Mouse (Mus musculus): ENCODE results near the gene Otub2.
"Not testable (repeated sequence)": the region's sequence is repeated elsewhere in the genome, so short reads cannot be mapped to it uniquely, and the experiment has no call there.

Otub2 gene

GRCm38 (mm10) chr12:103443524-103443923 lies 55.0 kb downstream of the Otub2 start, which contains the start of gene Ifi27l2a:
Gene Ifi27l2a (minus strand): TSS chr12:103443680.
- DNase-seq (ENCODE audit: low read depth) = peak; percentile 8

- not testable (repeated sequence) for DNase-seq (ENCODE audit: low read depth)
These were observed 55.8 kb downstream of the Otub2 start for GRCm38 (mm10) chr12:103444261-103444660.

- no peak for DNase-seq (ENCODE audit: low read depth)
These were observed 56.6 kb downstream of the Otub2 start for GRCm38 (mm10) chr12:103445060-103445459.

GRCm38 (mm10) chr12:103453361-103453760 lies 64.9 kb downstream of the Otub2 start:
- no peak for DNase-seq (ENCODE audit: low read depth)
